Mouse (Mus musculus): ENCODE data around the gene Cyp2e1. TPM values are rescaled to one million over a fixed set of nuclear protein-coding genes. Genes with fewer than 3 reads are reported as not detected.

Cyp2e1 gene
- polyA plus RNA-seq (2012; rRNA removed): 0.05 and 0.12 TPM in 2 replicates
- not detected in 2 replicates for polyA plus RNA-seq (2014; fragmentation: Nextera tagmentation; extraction: Ambion mirVana)

- Histone ChIP-seq H3K36me3 (ENCODE audit: control insufficient read depth, insufficient read depth, low read length) (no peaks in the 10 kb centered on the region), H3K4me3 (replicated peaks; ENCODE audit: low read length) (no peak within 1 kb of the TSS), H3K4me1 (ENCODE audit: control insufficient read depth, insufficient read depth, low read length) (no peaks in the 10 kb centered on the region), H3K9me3 (ENCODE audit: control insufficient read depth, low read length) (no peaks in the 10 kb centered on the region), H3K27me3 (ENCODE audit: control insufficient read depth, insufficient read depth, low read length) (no peaks in the 10 kb centered on the region), H3K9ac (ENCODE audit: low read depth, low read length, severe bottlenecking) (no peak within 1 kb of the TSS), H3K27ac (replicated peaks; ENCODE audit: low read depth, low read length) (no peak within 1 kb of the TSS), H3K4me2 (replicated peaks; ENCODE audit: low read depth, low read length, severe bottlenecking) (no peak within 1 kb of the TSS)
- WGBS: 81% methylated on average over 7 of the region's 7 CpGs
- ATAC-seq (ENCODE audit: low FRiP score, low read depth) (no peak), DNase-seq (ENCODE audit: low spot score) (no peak)
- TF ChIP-seq POLR2A (IDR thresholded peaks at IDR 0.05; ENCODE audit: borderline replicate concordance, extremely low read depth, insufficient read depth, insufficient read length): no peak
These were observed at the start of gene Cyp2e1 for GRCm38 (mm10) chr7:140763447-140764020. Gene Cyp2e1, plus strand, starts transcription at chr7:140763739.

- no peak overlapping the region for H3K4me3 ChIP-seq (replicated peaks; ENCODE audit: low read length)
- H3K9ac ChIP-seq (ENCODE audit: low read depth, low read length, severe bottlenecking): no peak overlapping the region
- DNase-seq (ENCODE audit: low spot score): no peak
- H3K27me3 ChIP-seq (ENCODE audit: control insufficient read depth, insufficient read depth, low read length): no peaks in the 10 kb centered on the region
- WGBS: 76% methylated on average over 7 of the region's 7 CpGs
- no peaks in the 10 kb centered on the region for H3K4me1 ChIP-seq (ENCODE audit: control insufficient read depth, insufficient read depth, low read length)
- no peak overlapping the region for H3K27ac ChIP-seq (replicated peaks; ENCODE audit: low read depth, low read length)
- no peaks in the 10 kb centered on the region for H3K36me3 ChIP-seq (ENCODE audit: control insufficient read depth, insufficient read depth, low read length)
- no peak for TF ChIP-seq POLR2A (IDR thresholded peaks at IDR 0.05; ENCODE audit: borderline replicate concordance, extremely low read depth, insufficient read depth, insufficient read length)
- no peak for ATAC-seq (ENCODE audit: low FRiP score, low read depth)
- H3K9me3 ChIP-seq (ENCODE audit: control insufficient read depth, low read length): no peaks in the 10 kb centered on the region
- H3K4me2 ChIP-seq (replicated peaks; ENCODE audit: low read depth, low read length, severe bottlenecking): no peak overlapping the region
These were observed 46.1 kb upstream of the Cyp2e1 start for GRCm38 (mm10) chr7:140717155-140718055.

- H3K4me3 ChIP-seq (replicated peaks; ENCODE audit: low read length): no peak overlapping the region
- no peaks in the 10 kb centered on the region for H3K27me3 ChIP-seq (ENCODE audit: control insufficient read depth, insufficient read depth, low read length)
- ATAC-seq (ENCODE audit: low FRiP score, low read depth) (no peak), DNase-seq (ENCODE audit: low spot score) (no peak)
- H3K36me3 ChIP-seq (ENCODE audit: control insufficient read depth, insufficient read depth, low read length): no peaks in the 10 kb centered on the region
- H3K4me1 ChIP-seq (ENCODE audit: control insufficient read depth, insufficient read depth, low read length): no peaks in the 10 kb centered on the region
- H3K4me2 ChIP-seq (replicated peaks; ENCODE audit: low read depth, low read length, severe bottlenecking): no peak overlapping the region
- TF ChIP-seq POLR2A (IDR thresholded peaks at IDR 0.05; ENCODE audit: borderline replicate concordance, extremely low read depth, insufficient read depth, insufficient read length): no peak
- WGBS: 76% methylated on average over 6 of the region's 6 CpGs
- no peak overlapping the region for H3K9ac ChIP-seq (ENCODE audit: low read depth, low read length, severe bottlenecking)
- H3K9me3 ChIP-seq (ENCODE audit: control insufficient read depth, low read length): no peaks in the 10 kb centered on the region
- no peak overlapping the region for H3K27ac ChIP-seq (replicated peaks; ENCODE audit: low read depth, low read length)
These were observed 42.4 kb upstream of the Cyp2e1 start for GRCm38 (mm10) chr7:140721095-140721494.

DNA sequence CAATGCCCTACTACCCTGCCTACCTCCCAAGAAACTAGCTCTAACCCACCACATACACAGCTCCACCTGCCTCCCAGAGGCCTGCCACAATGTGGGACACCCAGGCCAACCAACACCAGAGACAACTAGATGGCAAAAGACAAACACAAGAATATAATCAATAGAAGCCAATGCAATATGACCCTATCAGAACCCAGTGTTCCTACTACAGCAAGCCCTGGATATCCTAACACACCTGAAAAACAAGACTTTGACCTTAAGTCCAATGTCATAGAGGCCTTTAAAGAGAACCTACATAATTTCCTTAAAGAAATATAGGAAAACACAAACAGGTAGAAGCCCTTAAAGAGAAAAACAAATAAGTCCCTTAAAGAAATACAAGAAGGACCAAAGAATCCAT is 38.0 kb upstream of the Cyp2e1 start:
- Histone ChIP-seq H3K4me2 (replicated peaks; ENCODE audit: low read depth, low read length, severe bottlenecking) (no peak overlapping the region), H3K4me3 (replicated peaks; ENCODE audit: low read length) (no peak overlapping the region), H3K27ac (replicated peaks; ENCODE audit: low read depth, low read length) (no peak overlapping the region), H3K9me3 (ENCODE audit: control insufficient read depth, low read length) (no peaks in the 10 kb centered on the region), H3K36me3 (ENCODE audit: control insufficient read depth, insufficient read depth, low read length) (no peaks in the 10 kb centered on the region), H3K4me1 (ENCODE audit: control insufficient read depth, insufficient read depth, low read length) (no peaks in the 10 kb centered on the region), H3K27me3 (ENCODE audit: control insufficient read depth, insufficient read depth, low read length) (no peaks in the 10 kb centered on the region), H3K9ac (ENCODE audit: low read depth, low read length, severe bottlenecking) (no peak overlapping the region)
- ATAC-seq (ENCODE audit: low FRiP score, low read depth): no peak
- no peak for TF ChIP-seq POLR2A (IDR thresholded peaks at IDR 0.05; ENCODE audit: borderline replicate concordance, extremely low read depth, insufficient read depth, insufficient read length)
- no peak for DNase-seq (ENCODE audit: low spot score)

DNA sequence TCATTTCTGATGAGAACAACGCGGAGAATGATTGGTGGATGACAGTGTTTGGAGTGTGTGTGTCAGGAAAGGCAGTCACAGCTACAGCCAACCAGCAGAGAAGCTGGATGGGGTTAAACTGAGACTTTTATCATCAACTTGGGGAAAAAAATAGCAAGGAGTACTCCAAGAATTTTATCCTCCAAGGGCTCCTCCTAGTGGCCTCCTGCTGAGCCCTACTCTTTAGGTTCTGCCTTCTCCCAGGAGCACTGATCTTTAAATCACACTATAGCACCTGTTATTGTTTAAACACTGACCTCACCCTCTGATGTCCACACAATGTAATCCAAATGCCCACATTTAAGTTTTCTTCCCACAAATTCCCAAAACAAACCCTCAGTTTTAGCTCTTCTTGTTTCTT is 30.4 kb upstream of the Cyp2e1 start:
- H3K4me3 ChIP-seq (replicated peaks; ENCODE audit: low read length): no peak overlapping the region
- H3K4me2 ChIP-seq (replicated peaks; ENCODE audit: low read depth, low read length, severe bottlenecking): no peak overlapping the region
- no peak overlapping the region for H3K9ac ChIP-seq (ENCODE audit: low read depth, low read length, severe bottlenecking)
- H3K27me3 ChIP-seq (ENCODE audit: control insufficient read depth, insufficient read depth, low read length): no peaks in the 10 kb centered on the region
- no peak for DNase-seq (ENCODE audit: low spot score)
- TF ChIP-seq POLR2A (IDR thresholded peaks at IDR 0.05; ENCODE audit: borderline replicate concordance, extremely low read depth, insufficient read depth, insufficient read length): no peak
- no peaks in the 10 kb centered on the region for H3K4me1 ChIP-seq (ENCODE audit: control insufficient read depth, insufficient read depth, low read length)
- H3K9me3 ChIP-seq (ENCODE audit: control insufficient read depth, low read length): no peaks in the 10 kb centered on the region
- no peak overlapping the region for H3K27ac ChIP-seq (replicated peaks; ENCODE audit: low read depth, low read length)
- no peaks in the 10 kb centered on the region for H3K36me3 ChIP-seq (ENCODE audit: control insufficient read depth, insufficient read depth, low read length)
- ATAC-seq (ENCODE audit: low FRiP score, low read depth): no peak
- WGBS: 67% methylated on average over 2 of the region's 2 CpGs

All from limb, embryonic 14.5 days (tissue).